14 mouse cellular contexts compared by ENCODE assay signal in genomic region chr1:89850681-89851414, GRCm38 (mm10).
"Had no signal": no experiment of that assay in that cellular context is flagged by ENCODE, and none has a peak within 500 bp of the region (broad histone marks: within the 10 kb centered on the region; RNA-seq: fewer than 3 reads in every experiment).

No protein-coding gene starts in this region.

- H3K4me2 ChIP-seq: hindbrain, embryonic 15.5 days; limb, embryonic 13.5 days; midbrain, embryonic 12.5 days; neural tube, embryonic 12.5 days had no signal

- H3K27ac ChIP-seq: hindbrain, embryonic 15.5 days; limb, embryonic 13.5 days; liver, embryonic 14.5 days; midbrain, embryonic 12.5 days; neural tube, embryonic 12.5 days had no signal

- H3K27me3 ChIP-seq: hindbrain, embryonic 15.5 days had no signal

- H3K36me3 ChIP-seq: hindbrain, embryonic 15.5 days; limb, embryonic 13.5 days; midbrain, embryonic 12.5 days; neural tube, embryonic 12.5 days had no signal

- H3K9me3 ChIP-seq: hindbrain, embryonic 15.5 days; limb, embryonic 13.5 days; midbrain, embryonic 12.5 days; neural tube, embryonic 12.5 days had no signal

- DNase-seq: layer of hippocampus, adult 9-11 months; left cerebral cortex, postnatal 4 days; lung, adult 18-20 months; retina, postnatal 1 day; right cerebral cortex, postnatal 4 days; spleen, adult 18-20 months; thymus, adult 18-20 months; thymus, postnatal 25 days had no signal

- H3K4me3 ChIP-seq: hindbrain, embryonic 15.5 days; limb, embryonic 13.5 days; midbrain, embryonic 12.5 days; myocyte; neural tube, embryonic 12.5 days had no signal

- H3K9ac ChIP-seq: hindbrain, embryonic 15.5 days; limb, embryonic 13.5 days; liver, embryonic 14.5 days; midbrain, embryonic 12.5 days; neural tube, embryonic 12.5 days had no signal
